Mouse (Mus musculus) heart, adult 2 months (tissue): ENCODE data around the gene Pithd1.

ENCODE experiments used
- CTCF ChIP-seq: fragments of 200-600 bp; IDR thresholded peaks from 2 replicates; pipeline ENCODE4 v1.8.1; 2022; ENCODE audit warnings: antibody characterized with exemption, mild to moderate bottlenecking, moderate library complexity
- EP300 ChIP-seq: fragments of 200-500 bp; IDR thresholded peaks from 2 replicates; pipeline ENCODE4 v1.6.1; 2011; ENCODE audit warnings: low read depth, low read length, control low read depth; ENCODE audit not compliant: insufficient read depth
- POLR2A ChIP-seq: fragments of 200-500 bp; IDR thresholded peaks from 2 replicates; pipeline ENCODE4 v1.6.1; 2011; ENCODE audit warnings: mild to moderate bottlenecking, low read depth, low read length, control low read depth; ENCODE audit not compliant: insufficient read depth

DNA sequence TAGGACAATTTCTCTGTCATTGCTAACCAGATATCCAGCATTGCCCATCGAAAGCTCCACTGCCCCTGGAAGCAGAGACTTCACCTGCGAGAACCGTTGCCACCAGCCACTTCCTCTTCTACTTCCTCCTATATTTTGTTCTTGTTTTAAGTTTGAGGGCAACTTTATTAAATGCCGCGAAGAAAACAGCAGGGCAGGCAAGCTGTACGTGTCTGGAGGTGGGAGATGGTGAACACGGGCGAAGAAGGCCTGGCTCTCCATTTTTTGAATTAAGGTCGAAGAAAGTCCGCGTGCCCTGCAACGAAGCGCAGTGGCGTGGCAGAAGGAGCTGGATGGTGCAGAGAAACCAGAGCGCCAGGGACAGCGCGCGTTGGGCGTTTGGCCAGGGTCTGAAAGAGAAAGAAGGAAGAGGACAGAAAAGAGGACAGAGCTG lies 41.1 kb upstream of the Pithd1 start:
- TF ChIP-seq EP300 (no peak), CTCF (no peak), POLR2A (no peak)
